Mouse (Mus musculus): Measurements from ENCODE around the gene Gm10719. TPM values are rescaled to one million over a fixed set of nuclear protein-coding genes. Genes with fewer than 3 reads are reported as not detected.
"Not testable (repeated sequence)": the region's sequence is repeated elsewhere in the genome, so short reads cannot be mapped to it uniquely, and the experiment has no call there.

The Gm10719 gene
- not detected in 2 replicates for polyA plus RNA-seq (2012; rRNA removed)

- not testable (repeated sequence) for H3K4me1 ChIP-seq (ENCODE audit: control insufficient read depth, insufficient read depth, low read length); H3K4me3 ChIP-seq (replicated peaks; ENCODE audit: extremely low read depth, low read depth, low read length); DNase-seq
- WGBS: 32% methylated on average over 2 of the region's 9 CpGs
Observed at GRCm38 (mm10) chr9:3017108-3017507, at the start of gene Gm10719. Gene Gm10719 (plus strand): TSS chr9:3017408.

GRCm38 (mm10) chr9:3000445-3000972 is 16.7 kb upstream of the Gm10719 start, which contains the start of gene Gm10722:
Gene Gm10722 (plus strand): TSS chr9:3000922.
- not testable (repeated sequence) for H3K4me1 ChIP-seq (ENCODE audit: control insufficient read depth, insufficient read depth, low read length); H3K4me3 ChIP-seq (replicated peaks; ENCODE audit: extremely low read depth, low read depth, low read length); DNase-seq
- WGBS: 74% methylated on average over 12 of the region's 12 CpGs

GRCm38 (mm10) chr9:3001006-3001405 is 16.2 kb upstream of the Gm10719 start:
- WGBS: 67% methylated on average over 8 of the region's 8 CpGs
- not testable (repeated sequence) for DNase-seq; H3K4me3 ChIP-seq (replicated peaks; ENCODE audit: extremely low read depth, low read depth, low read length); H3K4me1 ChIP-seq (ENCODE audit: control insufficient read depth, insufficient read depth, low read length)

GRCm38 (mm10) chr9:3001948-3002659 is 15.1 kb upstream of the Gm10719 start:
- WGBS: 73% methylated on average over 9 of the region's 11 CpGs

DNA sequence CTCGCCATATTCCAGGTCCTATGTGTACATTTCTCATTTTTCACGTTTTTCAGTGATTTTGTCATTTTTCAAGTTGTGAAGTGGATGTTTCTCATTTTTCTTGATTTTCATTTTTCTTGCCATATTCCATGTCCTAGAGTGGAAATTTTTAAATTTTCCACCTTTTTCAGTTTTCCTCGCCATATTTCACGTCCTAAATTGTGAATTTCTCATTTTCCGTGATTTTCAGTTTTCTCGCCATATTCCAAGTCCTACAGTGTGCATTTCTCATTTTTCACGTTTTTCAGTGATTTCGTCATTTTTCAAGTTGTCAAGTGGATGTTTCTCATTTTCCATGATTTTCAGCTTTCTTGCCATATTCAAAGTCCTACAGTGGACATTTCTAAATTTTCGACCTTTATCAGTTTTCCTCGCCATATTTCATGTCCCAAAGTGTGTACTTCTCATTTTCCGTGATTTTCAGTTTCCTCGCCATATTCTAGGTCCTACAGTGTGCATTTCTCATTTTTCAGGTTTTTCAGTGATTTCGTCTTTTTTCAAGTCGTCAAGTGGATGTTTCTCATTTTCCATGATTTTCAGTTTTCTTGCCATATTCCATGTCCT is 14.3 kb upstream of the Gm10719 start, which contains the start of gene Gm11168:
Gene Gm11168, plus strand, starts transcription at position 553 of the 603 bp plus-strand sequence.
- not testable (repeated sequence) for H3K4me1 ChIP-seq (ENCODE audit: control insufficient read depth, insufficient read depth, low read length); H3K4me3 ChIP-seq (replicated peaks; ENCODE audit: extremely low read depth, low read depth, low read length); DNase-seq
- 74% methylated on average over 6 of the region's 14 CpGs for WGBS

More at GRCm38 (mm10) chr9:3001948-3002659, 15.1 kb upstream of the Gm10719 start:
- DNase-seq: peak; percentile 66
- not testable (repeated sequence) for H3K4me1 ChIP-seq (ENCODE audit: control insufficient read depth, insufficient read depth, low read length); H3K4me3 ChIP-seq (replicated peaks; ENCODE audit: extremely low read depth, low read depth, low read length)

DNA sequence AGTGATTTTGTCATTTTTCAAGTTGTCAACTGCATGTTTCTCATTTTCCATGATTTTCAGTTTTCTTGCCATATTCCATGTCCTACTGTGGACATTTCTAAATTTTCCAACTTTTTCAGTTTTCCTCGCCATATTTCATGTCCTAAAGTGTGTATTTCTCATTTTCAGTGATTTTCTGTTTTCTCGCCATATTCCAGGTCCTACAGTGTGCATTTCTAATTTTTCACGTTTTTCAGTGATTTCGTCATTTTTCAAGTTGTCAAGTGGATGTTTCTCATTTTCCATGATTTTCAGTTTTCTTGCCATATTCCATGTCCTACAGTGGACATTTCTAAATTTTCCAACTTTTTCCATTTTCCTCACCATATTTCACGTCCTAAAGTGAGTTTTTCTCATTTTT is 11.0 kb upstream of the Gm10719 start:
- WGBS: 79% methylated on average over 1 of the region's 5 CpGs
- DNase-seq; H3K4me1 ChIP-seq (ENCODE audit: control insufficient read depth, insufficient read depth, low read length); H3K4me3 ChIP-seq (replicated peaks; ENCODE audit: extremely low read depth, low read depth, low read length): not testable (repeated sequence)

DNA sequence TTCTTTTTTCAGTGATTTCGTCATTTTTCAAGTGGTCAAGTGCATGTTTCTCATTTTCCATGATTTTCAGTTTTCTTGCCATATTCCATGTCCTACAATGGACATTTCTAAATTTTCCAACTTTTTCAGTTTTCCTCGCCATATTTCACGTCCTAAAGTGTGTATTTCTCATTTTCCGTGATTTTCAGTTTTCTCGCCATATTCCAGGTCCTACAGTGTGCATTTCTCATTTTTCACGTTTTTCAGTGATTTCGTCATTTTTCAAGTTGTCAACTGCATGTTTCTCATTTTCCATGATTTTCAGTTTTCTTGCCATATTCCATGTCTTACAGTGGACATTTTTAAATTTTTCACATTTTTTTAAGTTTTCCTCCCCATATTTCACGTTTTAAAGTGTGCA is 10.6 kb upstream of the Gm10719 start:
- WGBS: 76% methylated on average over 8 of the region's 8 CpGs
- peak; percentile 76 for DNase-seq
- H3K4me1 ChIP-seq (ENCODE audit: control insufficient read depth, insufficient read depth, low read length); H3K4me3 ChIP-seq (replicated peaks; ENCODE audit: extremely low read depth, low read depth, low read length): not testable (repeated sequence)

DNA sequence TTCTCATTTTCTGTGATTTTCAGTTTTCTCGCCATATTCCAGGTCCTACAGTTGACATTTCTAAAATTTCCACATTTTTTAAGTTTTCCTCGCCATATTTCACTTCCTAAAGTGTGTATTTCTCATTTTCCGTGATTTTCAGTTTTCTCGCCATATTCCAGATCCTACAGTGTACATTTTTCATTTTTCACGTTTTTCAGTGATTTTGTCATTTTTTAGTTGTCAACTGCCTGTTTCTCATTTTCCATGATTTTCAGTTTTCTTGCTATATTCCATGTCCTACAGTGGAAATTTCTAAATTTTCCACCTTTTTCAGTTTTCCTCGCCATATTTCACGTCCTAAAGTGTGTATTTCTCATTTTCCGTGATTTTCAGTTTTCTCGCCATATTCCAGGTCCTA is 9.9 kb upstream of the Gm10719 start:
- DNase-seq; H3K4me3 ChIP-seq (replicated peaks; ENCODE audit: extremely low read depth, low read depth, low read length); H3K4me1 ChIP-seq (ENCODE audit: control insufficient read depth, insufficient read depth, low read length): not testable (repeated sequence)
- 75% methylated on average over 8 of the region's 9 CpGs for WGBS

DNA sequence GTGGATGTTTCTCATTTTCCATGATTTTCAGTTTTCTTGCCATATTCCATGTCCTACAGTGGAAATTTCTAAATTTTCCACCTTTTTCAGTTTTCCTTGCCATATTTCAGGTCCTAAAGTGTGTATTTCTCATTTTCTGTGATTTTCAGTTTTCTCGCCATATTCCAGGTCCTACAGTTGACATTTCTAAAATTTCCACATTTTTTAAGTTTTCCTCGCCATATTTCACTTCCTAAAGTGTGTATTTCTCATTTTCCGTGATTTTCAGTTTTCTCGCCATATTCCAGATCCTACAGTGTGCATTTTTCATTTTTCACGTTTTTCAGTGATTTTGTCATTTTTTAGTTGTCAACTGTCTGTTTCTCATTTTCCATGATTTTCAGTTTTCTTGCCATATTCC is 7.9 kb upstream of the Gm10719 start:
- not testable (repeated sequence) for H3K4me1 ChIP-seq (ENCODE audit: control insufficient read depth, insufficient read depth, low read length); H3K4me3 ChIP-seq (replicated peaks; ENCODE audit: extremely low read depth, low read depth, low read length); DNase-seq
- WGBS: no CpG with 5 or more reads among the region's 5 CpGs

DNA sequence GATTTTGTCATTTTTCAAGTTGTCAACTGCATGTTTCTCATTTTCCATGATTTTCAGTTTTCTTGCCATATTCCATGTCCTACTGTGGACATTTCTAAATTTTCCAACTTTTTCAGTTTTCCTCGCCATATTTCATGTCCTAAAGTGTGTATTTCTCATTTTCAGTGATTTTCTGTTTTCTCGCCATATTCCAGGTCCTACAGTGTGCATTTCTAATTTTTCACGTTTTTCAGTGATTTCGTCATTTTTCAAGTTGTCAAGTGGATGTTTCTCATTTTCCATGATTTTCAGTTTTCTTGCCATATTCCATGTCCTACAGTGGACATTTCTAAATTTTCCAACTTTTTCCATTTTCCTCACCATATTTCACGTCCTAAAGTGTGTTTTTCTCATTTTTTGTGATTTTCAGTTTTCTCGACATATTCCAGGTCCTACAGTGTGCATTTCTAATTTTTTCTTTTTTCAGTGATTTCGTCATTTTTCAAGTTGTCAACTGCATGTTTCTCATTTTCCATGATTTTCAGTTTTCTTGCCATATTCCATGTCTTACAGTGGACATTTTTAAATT is 5.1 kb upstream of the Gm10719 start:
- 76% methylated on average over 3 of the region's 7 CpGs for WGBS
- not testable (repeated sequence) for DNase-seq

GRCm38 (mm10) chr9:3012733-3013279 is 4.4 kb upstream of the Gm10719 start, which contains the start of gene Gm10721:
Gene Gm10721 (plus strand): TSS chr9:3013140.
- no CpG with 5 or more reads among the region's 11 CpGs for WGBS
- H3K4me1 ChIP-seq (ENCODE audit: control insufficient read depth, insufficient read depth, low read length); H3K4me3 ChIP-seq (replicated peaks; ENCODE audit: extremely low read depth, low read depth, low read length); DNase-seq: not testable (repeated sequence)

More for the DNA sequence above, 5.1 kb upstream of the Gm10719 start:
- H3K4me1 ChIP-seq (ENCODE audit: control insufficient read depth, insufficient read depth, low read length); H3K4me3 ChIP-seq (replicated peaks; ENCODE audit: extremely low read depth, low read depth, low read length): not testable (repeated sequence)

DNA sequence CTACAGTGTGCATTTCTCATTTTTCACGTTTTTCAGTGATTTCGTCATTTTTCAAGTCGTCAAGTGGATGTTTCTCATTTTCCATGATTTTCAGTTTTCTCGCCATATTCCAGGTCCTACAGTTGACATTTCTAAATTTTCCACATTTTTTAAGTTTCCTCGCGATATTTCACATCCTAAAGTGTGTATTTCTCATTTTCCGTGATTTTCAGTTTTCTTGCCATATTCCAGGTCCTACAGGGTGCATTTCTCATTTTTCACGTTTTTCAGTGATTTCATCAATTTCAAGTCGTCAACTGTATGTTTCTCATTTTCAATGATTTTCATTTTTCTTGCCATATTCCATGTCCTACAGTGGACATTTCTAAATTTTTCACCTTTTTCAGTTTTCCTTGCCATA is 1.9 kb upstream of the Gm10719 start, which contains the start of gene Gm10720:
Gene Gm10720, plus strand, starts transcription at position 301 of the 400 bp plus-strand sequence.
- not testable (repeated sequence) for H3K4me3 ChIP-seq (replicated peaks; ENCODE audit: extremely low read depth, low read depth, low read length); DNase-seq; H3K4me1 ChIP-seq (ENCODE audit: control insufficient read depth, insufficient read depth, low read length)
- 69% methylated on average over 5 of the region's 9 CpGs for WGBS

- H3K4me1 ChIP-seq (ENCODE audit: control insufficient read depth, insufficient read depth, low read length): not testable (repeated sequence)
Observed at GRCm38 (mm10) chr9:3015896-3016295, 1.3 kb upstream of the Gm10719 start.

DNA sequence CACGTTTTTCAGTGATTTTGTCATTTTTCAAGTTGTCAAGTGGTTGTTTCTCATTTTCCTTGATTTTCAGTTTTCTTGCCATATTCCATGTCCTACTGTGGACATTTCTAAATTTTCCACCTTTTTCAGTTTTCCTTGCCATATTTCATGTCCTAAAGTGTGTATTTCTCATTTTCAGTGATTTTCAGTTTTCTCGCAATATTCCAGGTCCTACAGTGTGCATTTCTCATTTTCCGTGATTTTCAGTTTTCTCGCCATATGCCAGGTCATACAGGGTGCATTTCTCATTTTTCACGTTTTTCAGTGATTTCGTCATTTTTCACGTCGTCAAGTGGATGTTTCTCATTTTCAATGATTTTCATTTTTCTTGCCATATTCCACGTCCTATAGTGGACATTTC is 1.7 kb downstream of the Gm10719 start:
- not testable (repeated sequence) for DNase-seq; H3K4me1 ChIP-seq (ENCODE audit: control insufficient read depth, insufficient read depth, low read length); H3K4me3 ChIP-seq (replicated peaks; ENCODE audit: extremely low read depth, low read depth, low read length)
- WGBS: 63% methylated on average over 9 of the region's 9 CpGs

More at GRCm38 (mm10) chr9:3015896-3016295, 1.3 kb upstream of the Gm10719 start:
- WGBS: 77% methylated on average over 6 of the region's 6 CpGs
- H3K4me3 ChIP-seq (replicated peaks; ENCODE audit: extremely low read depth, low read depth, low read length); DNase-seq: not testable (repeated sequence)

All from lung, adult 2 months (tissue).